Mouse (Mus musculus): ENCODE measurements around the gene Spg11.

- no peak for TF ChIP-seq CTCF (conservative IDR thresholded peaks at IDR 0.05; ENCODE audit: insufficient read depth, insufficient read length, low read depth, low read length)
- TF ChIP-seq POLR2A (IDR thresholded peaks at IDR 0.05; ENCODE audit: low read depth, low read length), result no peak
Observed at GRCm38 (mm10) chr2:122011441-122011840, 106.7 kb downstream of the Spg11 start.
